Mouse (Mus musculus) heart, embryonic 10.5 days (tissue): ENCODE measurements around the gene Mmgt2. TPM values are rescaled to one million over a fixed set of nuclear protein-coding genes. Genes with fewer than 3 reads are reported as not detected.

ENCODE experiments used
- DNase-seq: peaks from one replicate; pipeline ENCODE4 v3.0.0-alpha.2; 2017; ENCODE audit warnings: low spot score
- H3K27ac ChIP-seq: fragments of 300-500 bp; sonication (generic); 2 replicates; pipeline ENCODE4 v1.5.1; 2016; ENCODE audit warnings: mild to moderate bottlenecking
- H3K27me3 ChIP-seq: fragments of 300-500 bp; sonication (generic); 2 replicates; pipeline ENCODE4 v1.6.1; 2016; ENCODE audit warnings: mild to moderate bottlenecking; ENCODE audit not compliant: poor library complexity, insufficient read depth, severe bottlenecking
- H3K36me3 ChIP-seq: fragments of 300-500 bp; sonication (generic); 2 replicates; pipeline ENCODE4 v1.6.1; 2016; ENCODE audit warnings: mild to moderate bottlenecking, moderate library complexity
- H3K4me1 ChIP-seq: fragments of 300-500 bp; sonication (generic); 2 replicates; pipeline ENCODE4 v1.6.1; 2016; ENCODE audit warnings: mild to moderate bottlenecking
- H3K4me3 ChIP-seq: fragments of 300-500 bp; sonication (generic); 2 replicates; pipeline ENCODE4 v1.5.1; 2016; ENCODE audit warnings: mild to moderate bottlenecking, moderate library complexity
- H3K9me3 ChIP-seq: fragments of 300-500 bp; sonication (generic); 2 replicates; pipeline ENCODE4 v1.6.1; 2016; ENCODE audit warnings: mild to moderate bottlenecking, moderate library complexity
- WGBS: fragments of 180-500 bp; shearing (Covaris S2); methylation state at CpG from one replicate; pipeline ENCODE4 v1.1.7; 2016; 5-methylcytosine and 5-hydroxymethylcytosine counted together
- polyA plus RNA-seq: library from polyadenylated mRNA; unstranded; fragments of >200 nt; fragmentation: Nextera tagmentation; extraction: Ambion mirVana; gene quantifications from 2 replicates; pipeline ENCODE4 v1.2.1, GENCODE M21; 2016

Gene Mmgt2
- polyA plus RNA-seq, 1 experiment from 2014 or later: 40.5 TPM

DNA sequence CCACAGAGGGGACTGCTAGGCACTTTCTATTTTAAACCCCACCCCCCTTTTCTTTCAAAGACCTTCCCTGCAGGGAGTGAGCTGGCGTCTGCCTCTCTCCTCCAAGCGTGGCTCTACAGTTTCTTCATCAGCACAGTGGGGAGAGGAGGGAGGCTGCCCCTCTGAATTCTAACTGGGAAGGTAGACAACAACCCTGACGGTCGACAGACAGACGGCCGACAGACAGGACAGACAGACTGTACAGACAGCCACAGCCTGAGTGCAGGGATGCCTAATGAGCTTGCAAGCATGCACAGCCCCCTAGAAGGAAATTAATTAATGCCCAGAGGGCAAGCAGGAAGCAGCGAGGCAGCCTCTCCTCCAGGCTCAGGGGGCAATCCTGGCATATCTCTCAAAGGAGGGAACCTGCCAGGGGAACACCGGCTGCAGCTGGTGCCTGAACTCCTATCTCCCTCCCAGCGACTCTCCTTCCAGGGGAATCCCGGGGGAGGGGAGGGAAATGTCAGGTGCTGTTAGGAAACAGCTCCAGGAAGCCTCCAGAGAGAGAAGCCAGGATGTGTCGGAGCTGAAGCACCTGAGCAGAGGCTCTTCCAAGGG, 18.1 kb upstream of the Mmgt2 start:
- no peaks in the 10 kb centered on the region for H3K9me3 ChIP-seq
- H3K4me1 ChIP-seq: peaks cover 63% of the 10 kb centered on the region
- H3K27ac ChIP-seq: peak overlapping the region; percentile 87
- peaks cover 10% of the 10 kb centered on the region for H3K36me3 ChIP-seq
- H3K27me3 ChIP-seq: no peaks in the 10 kb centered on the region
- DNase-seq: no peak
- peak overlapping the region; percentile 45 for H3K4me3 ChIP-seq
- WGBS: 2% methylated on average over 11 of the region's 11 CpGs

DNA sequence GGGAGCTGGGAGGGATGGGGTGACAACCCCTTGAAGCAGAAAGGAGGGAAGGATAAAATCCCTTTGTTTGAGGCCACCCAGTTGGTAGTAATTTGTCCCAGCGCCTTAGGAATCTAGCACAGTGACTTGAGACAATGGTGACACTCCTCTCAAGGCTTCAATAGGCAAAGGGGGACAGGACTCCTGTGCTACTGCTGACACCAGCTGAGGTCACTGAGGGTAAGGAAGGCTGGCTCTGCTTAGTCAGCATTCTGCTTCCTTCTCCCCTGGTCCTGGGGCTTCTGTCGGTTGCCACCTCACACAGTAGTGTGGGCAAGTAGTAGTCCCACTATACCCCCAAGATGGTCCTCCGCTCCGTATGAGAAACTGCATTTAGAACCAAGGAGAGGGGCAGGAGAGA, 17.3 kb upstream of the Mmgt2 start:
- DNase-seq: no peak
- 51% methylated on average over 4 of the region's 4 CpGs for WGBS
- peak overlapping the region; percentile 87; the same call in 1 of the 2 replicates for H3K27ac ChIP-seq
- no peaks in the 10 kb centered on the region for H3K27me3 ChIP-seq
- H3K4me1 ChIP-seq: peaks cover 64% of the 10 kb centered on the region
- no peaks in the 10 kb centered on the region for H3K9me3 ChIP-seq
- peaks cover 8% of the 10 kb centered on the region for H3K36me3 ChIP-seq
- H3K4me3 ChIP-seq: no peak overlapping the region

DNA sequence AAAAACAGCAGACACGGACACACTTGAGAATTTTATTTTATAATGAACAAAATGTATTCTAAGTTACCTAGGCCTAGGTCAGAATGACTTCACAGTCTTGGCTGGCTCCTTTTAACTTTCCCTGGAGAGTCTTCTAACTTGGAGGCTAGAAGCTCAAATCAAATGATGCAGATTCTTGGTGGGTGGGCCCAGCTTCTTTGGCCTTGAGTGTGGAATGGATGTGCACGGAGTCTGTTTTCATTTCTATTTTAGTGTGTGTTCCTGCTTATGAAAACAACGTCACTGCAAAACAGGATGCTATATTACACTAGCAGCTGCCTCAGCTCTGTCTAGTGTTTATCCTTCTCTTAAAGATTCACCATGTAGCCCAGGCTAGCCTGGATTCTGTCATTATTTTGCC, 13.1 kb upstream of the Mmgt2 start:
- H3K27ac ChIP-seq: no peak overlapping the region
- DNase-seq: no peak

DNA sequence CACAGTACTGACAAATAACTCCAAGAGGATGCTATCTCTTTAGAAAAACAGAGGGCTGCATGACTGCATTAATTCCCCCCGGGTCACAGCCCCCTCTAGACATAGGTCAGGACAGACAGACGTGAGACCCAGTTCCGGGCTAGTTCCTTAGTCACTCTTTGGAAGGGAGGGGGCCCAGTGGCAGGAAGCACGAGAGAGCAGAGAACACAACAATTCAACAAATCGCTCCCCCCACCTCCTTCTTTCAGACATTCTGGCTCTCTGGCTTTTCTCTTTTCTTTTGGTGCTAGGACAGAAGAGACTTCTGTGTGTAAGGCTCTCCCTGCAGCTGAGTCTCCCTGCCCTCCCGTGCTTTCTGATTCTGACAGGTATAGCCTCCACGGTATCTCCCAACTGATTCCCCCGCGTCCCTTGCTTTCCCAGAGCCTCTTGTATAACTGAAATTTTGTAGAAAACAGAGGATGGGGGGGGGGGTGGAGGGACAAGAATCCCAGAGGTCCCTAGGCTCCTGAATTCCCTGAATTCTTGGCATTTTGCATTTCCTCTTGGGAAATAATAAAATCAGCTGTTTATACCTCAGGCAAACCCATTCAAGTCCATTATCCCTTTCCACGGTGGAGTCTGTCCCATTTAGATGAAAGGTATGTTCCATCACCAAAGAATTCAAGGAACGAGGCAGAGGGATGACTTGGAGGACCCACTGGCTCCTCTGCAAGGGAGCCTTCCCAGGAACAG, 12.2 kb upstream of the Mmgt2 start:
- Histone ChIP-seq H3K4me1 (peaks cover 74% of the 10 kb centered on the region), H3K27ac (peak overlapping the region; percentile 81)
- DNase-seq: no peak

More for the DNA sequence above, 13.1 kb upstream of the Mmgt2 start:
- H3K4me1 ChIP-seq: peaks cover 75% of the 10 kb centered on the region
- WGBS: 70% methylated on average over 3 of the region's 3 CpGs
- H3K36me3 ChIP-seq: peaks cover 8% of the 10 kb centered on the region
- H3K4me3 ChIP-seq: no peak overlapping the region
- no peaks in the 10 kb centered on the region for H3K9me3 ChIP-seq
- H3K27me3 ChIP-seq: no peaks in the 10 kb centered on the region

DNA sequence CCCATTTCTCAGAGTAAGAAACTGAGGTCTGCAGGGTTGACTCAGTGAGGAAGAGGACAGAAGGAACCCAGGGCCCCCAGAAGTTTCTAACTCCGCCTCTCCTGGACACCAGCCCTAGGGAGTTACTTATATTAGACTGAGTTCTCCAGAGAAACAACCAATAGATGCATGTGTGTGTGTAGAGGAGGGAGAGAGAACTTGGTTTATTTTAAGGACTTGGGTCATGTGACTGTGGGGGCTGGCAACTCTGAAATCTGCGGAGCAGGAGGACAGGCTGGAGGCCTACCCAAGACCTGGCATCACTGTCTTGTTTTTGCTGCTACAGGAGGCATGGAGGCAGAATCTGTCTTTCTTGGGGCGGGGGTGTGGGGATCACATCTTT, 11.6 kb upstream of the Mmgt2 start:
- no peak for DNase-seq
- Histone ChIP-seq H3K36me3 (peaks cover 8% of the 10 kb centered on the region), H3K9me3 (no peaks in the 10 kb centered on the region), H3K27me3 (no peaks in the 10 kb centered on the region), H3K27ac (peak overlapping the region; percentile 81), H3K4me1 (peaks cover 74% of the 10 kb centered on the region), H3K4me3 (no peak overlapping the region)
- WGBS: 61% methylated on average over 3 of the region's 3 CpGs

More for the DNA sequence above, 12.2 kb upstream of the Mmgt2 start:
- Histone ChIP-seq H3K9me3 (no peaks in the 10 kb centered on the region), H3K27me3 (no peaks in the 10 kb centered on the region), H3K4me3 (no peak overlapping the region), H3K36me3 (peaks cover 8% of the 10 kb centered on the region)
- WGBS: 43% methylated on average over 11 of the region's 11 CpGs

DNA sequence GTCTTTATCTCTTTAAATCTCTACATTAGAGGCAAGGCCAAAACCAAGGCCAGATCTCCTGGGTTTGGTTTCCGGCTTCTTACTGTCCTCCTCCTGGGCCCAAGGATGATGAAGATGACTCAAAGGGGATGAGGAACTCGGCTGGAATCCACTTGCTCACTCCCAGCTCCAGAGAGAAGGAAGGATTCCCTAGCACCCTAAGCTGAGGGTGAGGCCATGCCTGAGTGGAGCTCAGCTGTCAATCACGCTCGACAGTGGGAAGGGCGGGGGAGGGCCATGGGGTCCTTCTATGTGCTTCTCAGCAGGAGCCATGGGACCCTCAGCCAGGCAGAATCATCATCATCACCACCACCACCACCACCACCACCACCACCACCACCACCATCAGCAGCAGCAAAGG, 11.1 kb upstream of the Mmgt2 start:
- H3K4me1 ChIP-seq: peaks cover 78% of the 10 kb centered on the region
- H3K4me3 ChIP-seq: 0 out of 2 replicates have a peak overlapping the region, but pooled peaks have one; percentile 6
- peak overlapping the region; percentile 81 for H3K27ac ChIP-seq
- no peaks in the 10 kb centered on the region for H3K9me3 ChIP-seq
- 67% methylated on average over 5 of the region's 5 CpGs for WGBS
- DNase-seq: no peak
- peaks cover 8% of the 10 kb centered on the region for H3K36me3 ChIP-seq
- H3K27me3 ChIP-seq: no peaks in the 10 kb centered on the region

DNA sequence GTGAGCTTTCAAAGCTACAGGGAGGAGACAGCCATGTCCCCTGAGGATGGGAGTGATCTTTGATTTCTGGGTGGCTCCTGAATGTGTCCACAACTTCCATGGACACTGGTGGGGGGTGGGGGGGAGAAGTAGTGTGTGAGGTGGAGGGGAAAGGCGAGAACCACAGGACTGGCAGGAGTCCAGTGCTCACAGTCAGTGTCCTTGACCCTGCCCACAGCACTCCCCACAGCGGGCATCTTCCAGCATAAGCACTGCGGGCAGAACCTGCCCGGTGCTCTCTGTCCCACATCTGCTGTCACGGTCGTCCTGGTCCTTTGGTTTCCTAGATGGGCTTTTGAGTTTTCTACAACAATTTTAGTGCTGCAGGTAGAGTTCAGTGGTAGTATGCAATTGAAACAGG, 10.7 kb upstream of the Mmgt2 start:
- no peaks in the 10 kb centered on the region for H3K27me3 ChIP-seq
- peak overlapping the region; percentile 81; the same call in 1 of the 2 replicates for H3K27ac ChIP-seq
- no peak for DNase-seq
- H3K4me3 ChIP-seq: 0 out of 2 replicates have a peak overlapping the region, but pooled peaks have one; percentile 6
- H3K4me1 ChIP-seq: peaks cover 82% of the 10 kb centered on the region
- H3K9me3 ChIP-seq: no peaks in the 10 kb centered on the region
- WGBS: 88% methylated on average over 6 of the region's 6 CpGs
- H3K36me3 ChIP-seq: peaks cover 7% of the 10 kb centered on the region

DNA sequence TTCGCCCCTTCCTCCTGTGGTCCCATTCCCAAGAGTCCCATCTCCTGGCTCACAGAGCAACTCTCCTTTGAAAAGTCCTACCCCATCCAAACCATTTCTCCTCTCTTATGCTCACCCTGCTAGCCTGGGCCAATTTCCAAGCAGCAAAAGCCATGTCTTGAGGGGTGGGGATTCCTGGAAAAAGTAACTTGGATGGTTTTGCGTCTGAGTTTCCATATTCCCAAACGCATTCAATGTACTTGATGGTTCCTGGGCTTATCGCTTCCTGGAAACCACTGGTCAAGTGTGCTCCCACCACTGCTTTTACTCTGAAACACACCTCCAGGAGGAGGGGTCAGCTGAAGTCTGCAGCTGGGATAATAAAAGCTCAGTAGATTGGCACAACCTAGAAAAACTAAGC, 10.1 kb upstream of the Mmgt2 start:
- H3K27me3 ChIP-seq: no peaks in the 10 kb centered on the region

DNA sequence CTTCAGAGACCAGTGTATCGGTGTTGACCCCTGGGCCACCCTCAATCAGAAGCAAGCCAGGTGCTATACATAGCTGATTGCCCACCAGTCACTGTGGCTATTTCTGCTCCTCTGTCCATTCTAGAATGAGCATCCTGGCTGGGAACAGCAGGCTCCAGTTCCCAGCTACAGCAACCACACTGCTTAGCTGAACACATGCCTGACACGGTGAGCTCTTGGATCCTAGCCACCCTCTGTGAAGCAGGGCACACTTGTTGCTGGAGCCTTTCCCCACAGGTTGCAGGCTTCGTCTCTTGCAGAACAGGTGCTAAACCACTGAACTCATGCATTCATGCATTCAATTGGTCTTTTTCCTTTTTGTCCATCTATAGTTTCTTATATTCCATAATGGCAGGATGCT, 8.1 kb upstream of the Mmgt2 start:
- Histone ChIP-seq H3K4me3 (no peak overlapping the region; the same call in 1 of the 2 replicates), H3K9me3 (no peaks in the 10 kb centered on the region), H3K27ac (peak overlapping the region; percentile 67; the same call in 1 of the 2 replicates), H3K4me1 (peaks cover 99% of the 10 kb centered on the region), H3K27me3 (no peaks in the 10 kb centered on the region), H3K36me3 (0 out of 2 replicates have a peak, but pooled peaks cover 3% of the 10 kb centered on the region)
- DNase-seq: no peak
- 62% methylated on average over 3 of the region's 3 CpGs for WGBS

More for the DNA sequence above, 10.1 kb upstream of the Mmgt2 start:
- Histone ChIP-seq H3K4me3 (no peak overlapping the region), H3K4me1 (peaks cover 88% of the 10 kb centered on the region), H3K36me3 (0 out of 2 replicates have a peak, but pooled peaks cover 3% of the 10 kb centered on the region), H3K9me3 (no peaks in the 10 kb centered on the region), H3K27ac (peak overlapping the region; percentile 49)
- no peak for DNase-seq
- 77% methylated on average over 4 of the region's 4 CpGs for WGBS

DNA sequence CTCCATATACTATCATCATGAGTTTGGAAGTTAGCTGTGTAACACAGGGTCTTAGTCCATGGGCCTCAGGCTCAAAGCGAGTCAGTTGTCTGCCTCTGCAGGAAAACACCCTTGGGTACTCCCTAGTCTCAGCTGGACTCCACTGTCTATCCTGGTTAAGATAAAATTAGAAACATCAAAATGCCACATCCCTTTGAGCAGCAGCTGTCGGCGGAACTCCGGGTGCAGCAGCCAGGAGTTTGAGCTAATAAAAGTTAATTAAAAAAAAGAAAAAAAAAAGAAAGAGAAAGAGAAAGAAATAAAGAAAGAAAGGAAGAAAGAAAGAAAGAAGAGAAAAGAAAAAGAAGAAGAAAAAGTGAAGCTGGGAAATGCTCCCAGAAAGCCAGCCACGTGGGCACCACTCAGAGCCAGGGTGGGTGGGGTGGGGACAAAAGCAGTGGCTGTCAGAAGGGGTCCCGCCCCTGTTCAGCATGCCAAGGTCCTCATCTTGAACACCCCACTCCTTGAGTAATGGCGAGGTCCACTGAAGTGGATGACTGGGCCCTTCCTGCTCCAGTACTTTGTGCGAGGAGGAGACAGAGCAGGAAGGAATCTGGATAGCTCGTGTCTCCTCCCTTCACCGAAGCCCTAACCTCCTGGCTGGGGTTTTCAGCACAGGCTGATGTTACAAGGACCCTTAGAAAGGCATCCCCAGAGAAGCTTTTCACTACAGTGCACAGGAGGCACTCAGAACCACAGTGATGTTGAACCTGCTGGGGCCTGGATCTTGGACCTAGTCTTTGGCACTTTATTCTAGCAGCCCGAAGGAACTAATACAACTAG, 6.2 kb upstream of the Mmgt2 start:
- H3K27ac ChIP-seq: peak overlapping the region; percentile 94
- H3K36me3 ChIP-seq: 0 out of 2 replicates have a peak, but pooled peaks cover 3% of the 10 kb centered on the region
- no peak for DNase-seq
- no peaks in the 10 kb centered on the region for H3K9me3 ChIP-seq
- peaks cover 99% of the 10 kb centered on the region for H3K4me1 ChIP-seq
- H3K4me3 ChIP-seq: no peak overlapping the region
- WGBS: 42% methylated on average over 11 of the region's 11 CpGs
- no peaks in the 10 kb centered on the region for H3K27me3 ChIP-seq

DNA sequence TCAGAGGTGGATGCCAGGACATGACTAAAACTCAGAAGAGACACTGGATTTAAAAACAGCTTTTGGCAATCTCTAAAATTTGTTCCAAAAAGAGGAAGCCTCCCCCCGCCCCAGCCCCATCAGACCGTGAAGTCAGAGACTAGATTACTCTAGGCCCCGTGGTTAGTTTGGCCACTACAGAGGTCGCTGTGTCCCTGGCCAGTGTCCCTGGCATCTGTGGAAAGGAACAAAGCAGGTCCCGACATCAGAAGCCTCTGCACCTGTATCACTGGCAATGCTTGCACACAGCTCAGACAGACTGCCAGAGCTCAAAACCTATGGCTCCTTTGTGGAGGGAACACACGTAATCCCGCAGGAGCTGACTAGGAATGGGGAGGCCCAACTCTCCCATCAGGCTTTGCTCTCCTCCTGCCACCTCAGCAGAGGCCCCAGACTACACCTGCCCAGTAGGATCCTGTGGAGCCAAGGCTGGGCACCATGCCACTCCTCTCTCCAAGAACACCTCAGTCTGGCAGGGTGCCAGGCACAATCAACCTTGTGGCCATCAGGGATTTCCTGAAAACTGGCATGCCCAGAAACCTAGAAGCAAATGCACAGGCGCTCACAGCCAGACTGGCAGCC, 5.3 kb upstream of the Mmgt2 start:
- 72% methylated on average over 8 of the region's 8 CpGs for WGBS
- Histone ChIP-seq H3K4me3 (no peak overlapping the region), H3K36me3 (0 out of 2 replicates have a peak, but pooled peaks cover 3% of the 10 kb centered on the region), H3K27ac (peak overlapping the region; percentile 94), H3K4me1 (peaks cover 97% of the 10 kb centered on the region), H3K9me3 (no peaks in the 10 kb centered on the region), H3K27me3 (no peaks in the 10 kb centered on the region)
- DNase-seq: no peak

DNA sequence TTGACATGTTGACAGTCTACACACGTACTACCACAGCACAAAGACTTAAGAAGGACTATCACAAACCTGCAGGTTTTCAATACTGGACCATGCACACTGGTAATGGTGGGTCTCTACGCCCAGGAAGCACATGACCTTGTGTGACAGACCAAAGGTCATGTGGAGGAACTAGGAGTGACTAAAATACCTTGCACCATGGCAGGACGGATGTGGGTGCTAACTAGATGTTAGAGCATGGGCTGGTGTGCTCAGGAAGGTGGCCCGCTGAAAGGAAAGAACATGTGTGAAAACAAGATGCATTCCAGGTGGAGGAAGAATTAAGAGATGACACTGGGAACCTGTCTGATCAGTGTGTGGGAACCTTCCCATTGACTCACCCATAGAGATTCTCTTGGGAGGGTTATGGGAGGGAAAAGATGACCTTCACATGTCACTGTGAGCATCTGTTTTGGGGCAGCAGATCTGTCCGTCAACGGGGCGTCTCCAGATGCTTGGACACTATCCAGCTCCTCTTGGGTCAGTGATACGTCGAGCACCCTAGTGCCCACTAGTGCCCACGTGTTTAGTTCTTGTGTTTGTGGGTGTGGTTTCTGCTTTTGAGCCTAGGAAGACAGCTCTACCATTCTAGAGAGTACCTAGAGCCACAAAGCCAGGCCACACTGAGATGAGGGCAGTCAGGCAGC, 4.6 kb upstream of the Mmgt2 start:
- H3K9me3 ChIP-seq: no peaks in the 10 kb centered on the region
- peaks cover 90% of the 10 kb centered on the region for H3K4me1 ChIP-seq
- no peak for DNase-seq
- 73% methylated on average over 10 of the region's 10 CpGs for WGBS
- no peaks in the 10 kb centered on the region for H3K27me3 ChIP-seq
- H3K4me3 ChIP-seq: no peak overlapping the region
- peak overlapping the region; percentile 94 for H3K27ac ChIP-seq
- 0 out of 2 replicates have a peak, but pooled peaks cover 3% of the 10 kb centered on the region for H3K36me3 ChIP-seq
